Mouse (Mus musculus) lung, embryonic 14.5 days (tissue): ENCODE measurements around the gene Pds5b. TPM values are rescaled to one million over a fixed set of nuclear protein-coding genes. Genes with fewer than 3 reads are reported as not detected.
"Not testable (repeated sequence)": the region's sequence is repeated elsewhere in the genome, so short reads cannot be mapped to it uniquely, and the experiment has no call there.

Source experiments
- ATAC-seq: fragments of 200-750 bp; cut with Nextera tagmentation; 2 replicates; pipeline ENCODE4 v1.8.0; 2017; ENCODE audit warnings: mild to moderate bottlenecking, moderate TSS enrichment, moderate library complexity; ENCODE audit not compliant: insufficient read depth
- DNase-seq: peaks from one replicate; pipeline ENCODE4 v3.0.0-alpha.2; 2015
- H3K27ac ChIP-seq: fragments of 300-500 bp; sonication (generic); 2 replicates; pipeline ENCODE4 v1.5.1; 2014; ENCODE audit warnings: low read depth, mild to moderate bottlenecking, moderate library complexity
- H3K27me3 ChIP-seq: fragments of 300-500 bp; sonication (generic); 2 replicates; pipeline ENCODE4 v1.6.1; 2014; ENCODE audit warnings: low read length, control low read depth; ENCODE audit not compliant: insufficient read depth
- H3K36me3 ChIP-seq: fragments of 300-500 bp; sonication (generic); 2 replicates; pipeline ENCODE4 v1.6.1; 2014; ENCODE audit warnings: control low read depth; ENCODE audit not compliant: insufficient read depth
- H3K4me1 ChIP-seq: fragments of 300-500 bp; sonication (generic); 2 replicates; pipeline ENCODE4 v1.6.1; 2014; ENCODE audit warnings: antibody characterized with exemption, control low read depth; ENCODE audit not compliant: insufficient read depth
- H3K4me2 ChIP-seq: fragments of 300-500 bp; sonication (generic); 2 replicates; pipeline ENCODE4 v1.6.1; 2014; ENCODE audit warnings: mild to moderate bottlenecking
- H3K4me3 ChIP-seq: fragments of 300-500 bp; sonication (generic); 2 replicates; pipeline ENCODE4 v1.5.1; 2014; ENCODE audit warnings: low read depth, low read length
- H3K9ac ChIP-seq: fragments of 300-500 bp; sonication (generic); 2 replicates; pipeline ENCODE4 v1.6.1; 2014
- H3K9me3 ChIP-seq: fragments of 300-500 bp; sonication (generic); 2 replicates; pipeline ENCODE4 v1.6.1; 2016; ENCODE audit warnings: low read depth, low read length, control low read depth
- CTCF ChIP-seq: IDR thresholded peaks from 2 replicates; pipeline ENCODE4 v1.5.1; 2016; ENCODE audit warnings: antibody characterized with exemption, low read depth
- WGBS: fragments of 180-500 bp; shearing (Covaris S2); extraction: QIAGEN DNeasy Blood & Tissue Kit; methylation state at CpG from one replicate; pipeline ENCODE4 v1.1.7; 2014; 5-methylcytosine and 5-hydroxymethylcytosine counted together
- polyA plus RNA-seq: library from polyadenylated mRNA; unstranded; fragments of >200 nt; fragmentation: Nextera tagmentation; extraction: Ambion mirVana; gene quantifications from 2 replicates; pipeline ENCODE4 v1.2.1, GENCODE M21; 2014

Gene Pds5b
- polyA plus RNA-seq = 44.3 and 47.9 TPM in 2 replicates

GRCm38 (mm10) chr5:150673153-150673835 is at the start of gene Pds5b:
Pds5b (plus strand) TSS chr5:150673739.
- Histone ChIP-seq H3K4me2 (peak within 1 kb of the TSS; percentile 68), H3K4me1 (peaks cover 15% of the 10 kb centered on the region; the same call in 1 of the 2 replicates), H3K27ac (peak within 1 kb of the TSS; percentile 96), H3K27me3 (no peaks in the 10 kb centered on the region), H3K9ac (peak within 1 kb of the TSS; percentile 97), H3K9me3 (no peaks in the 10 kb centered on the region), H3K36me3 (no peaks in the 10 kb centered on the region), H3K4me3 (peak within 1 kb of the TSS; percentile 93)
- peak; percentile 72 for TF ChIP-seq CTCF
- 14% methylated on average over 45 of the region's 49 CpGs for WGBS
- DNase-seq = peak; percentile 99
- ATAC-seq = peak; percentile 98

- Histone ChIP-seq H3K4me1 (no peaks in the 10 kb centered on the region), H3K9ac (no peak overlapping the region), H3K4me3 (no peak overlapping the region), H3K4me2 (no peak overlapping the region), H3K27me3 (no peaks in the 10 kb centered on the region), H3K36me3 (no peaks in the 10 kb centered on the region), H3K27ac (no peak overlapping the region), H3K9me3 (no peaks in the 10 kb centered on the region)
- 67% methylated on average over 7 of the region's 7 CpGs for WGBS
- no peak for DNase-seq
- TF ChIP-seq CTCF = no peak
- ATAC-seq = no peak
Observed at GRCm38 (mm10) chr5:150625528-150625927, 48.0 kb upstream of the Pds5b start.

- Histone ChIP-seq H3K27ac (no peak overlapping the region), H3K9ac (no peak overlapping the region), H3K27me3 (no peaks in the 10 kb centered on the region), H3K4me1 (no peaks in the 10 kb centered on the region), H3K4me3 (no peak overlapping the region), H3K36me3 (peaks cover 4% of the 10 kb centered on the region; the same call in 1 of the 2 replicates), H3K9me3 (no peaks in the 10 kb centered on the region), H3K4me2 (no peak overlapping the region)
- ATAC-seq (no peak), DNase-seq (no peak)
- TF ChIP-seq CTCF = no peak
- WGBS = 94% methylated on average over 1 of the region's 1 CpGs
Observed at GRCm38 (mm10) chr5:150629272-150629671, 44.3 kb upstream of the Pds5b start.

GRCm38 (mm10) chr5:150629692-150630091 is 43.8 kb upstream of the Pds5b start:
- Histone ChIP-seq H3K4me1 (no peaks in the 10 kb centered on the region), H3K4me3 (no peak overlapping the region), H3K9ac (no peak overlapping the region), H3K9me3 (no peaks in the 10 kb centered on the region), H3K27me3 (no peaks in the 10 kb centered on the region), H3K27ac (no peak overlapping the region), H3K36me3 (peaks cover 4% of the 10 kb centered on the region; the same call in 1 of the 2 replicates), H3K4me2 (no peak overlapping the region)
- DNase-seq = no peak
- no peak for ATAC-seq
- TF ChIP-seq CTCF = no peak
- 85% methylated on average over 2 of the region's 2 CpGs for WGBS

GRCm38 (mm10) chr5:150641440-150641839 is 32.1 kb upstream of the Pds5b start:
- ATAC-seq (no peak), DNase-seq (no peak)
- H3K9me3 ChIP-seq = no peaks in the 10 kb centered on the region
- no peaks in the 10 kb centered on the region for H3K4me1 ChIP-seq
- no peak overlapping the region for H3K27ac ChIP-seq
- H3K27me3 ChIP-seq = no peaks in the 10 kb centered on the region
- no peak for TF ChIP-seq CTCF
- no peak overlapping the region for H3K4me2 ChIP-seq
- H3K36me3 ChIP-seq = peaks cover 59% of the 10 kb centered on the region
- WGBS = 78% methylated on average over 3 of the region's 3 CpGs
- no peak overlapping the region for H3K9ac ChIP-seq
- no peak overlapping the region for H3K4me3 ChIP-seq

GRCm38 (mm10) chr5:150643390-150643789 is 30.1 kb upstream of the Pds5b start:
- not testable (repeated sequence) for DNase-seq, H3K4me2 ChIP-seq, H3K27ac ChIP-seq, H3K4me1 ChIP-seq, H3K27me3 ChIP-seq, H3K9me3 ChIP-seq, H3K4me3 ChIP-seq, H3K9ac ChIP-seq, ATAC-seq
- peaks cover 55% of the 10 kb centered on the region for H3K36me3 ChIP-seq
- WGBS = 92% methylated on average over 4 of the region's 4 CpGs

GRCm38 (mm10) chr5:150644926-150645325 is 28.6 kb upstream of the Pds5b start:
- no peaks in the 10 kb centered on the region for H3K9me3 ChIP-seq
- H3K4me2 ChIP-seq = no peak overlapping the region
- no peak for DNase-seq
- no peak overlapping the region for H3K9ac ChIP-seq
- no peak overlapping the region for H3K27ac ChIP-seq
- ATAC-seq = no peak
- no peaks in the 10 kb centered on the region for H3K27me3 ChIP-seq
- no peak for TF ChIP-seq CTCF
- 91% methylated on average over 4 of the region's 4 CpGs for WGBS
- H3K4me1 ChIP-seq = no peaks in the 10 kb centered on the region
- no peak overlapping the region for H3K4me3 ChIP-seq
- H3K36me3 ChIP-seq = peaks cover 70% of the 10 kb centered on the region
